Mouse (Mus musculus) left cerebral cortex, adult 9 months (tissue): ENCODE results near the gene Fam160a1.
A peak's percentile ranks its signal among the peaks of the same experiment; 100 is the strongest.

Source experiments
- DNase-seq, 2 experiments: peaks; one replicate each; pipeline ENCODE4 v3.0.0; 2022; ENCODE audit warnings: low spot score in 2 of 2

The Fam160a1 gene

GRCm38 (mm10) chr3:85748863-85749262 lies 68.2 kb downstream of the Fam160a1 start:
- DNase-seq = no peak

DNA sequence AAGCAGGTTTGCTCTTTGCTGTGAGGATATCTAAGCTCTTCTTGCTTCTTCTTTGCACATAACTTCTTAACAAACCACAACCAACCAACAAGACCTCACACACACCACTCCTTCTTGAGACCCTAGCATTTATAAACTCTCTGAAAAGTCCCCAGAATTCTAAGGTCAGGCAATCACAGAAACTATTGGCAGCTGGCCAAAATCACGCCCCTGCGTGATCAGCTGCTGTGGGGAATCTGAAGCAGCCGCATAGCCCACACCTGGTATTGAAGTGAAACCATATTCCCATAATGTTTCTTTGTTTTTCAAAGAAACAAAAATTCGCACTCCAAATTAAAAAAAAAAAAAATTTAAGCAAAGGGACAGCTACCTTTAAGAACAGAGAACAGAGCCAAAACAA lies 71.0 kb downstream of the Fam160a1 start:
- no peak for DNase-seq

- no peak for DNase-seq
Observed at GRCm38 (mm10) chr3:85741767-85742166, 75.3 kb downstream of the Fam160a1 start.

GRCm38 (mm10) chr3:85738591-85738990 lies 78.5 kb downstream of the Fam160a1 start:
- no peak for DNase-seq

- no peak for DNase-seq
Observed at GRCm38 (mm10) chr3:85733939-85734729, 83.0 kb downstream of the Fam160a1 start.

- no peak for DNase-seq
Observed at GRCm38 (mm10) chr3:85727171-85727570, 89.9 kb downstream of the Fam160a1 start.

DNA sequence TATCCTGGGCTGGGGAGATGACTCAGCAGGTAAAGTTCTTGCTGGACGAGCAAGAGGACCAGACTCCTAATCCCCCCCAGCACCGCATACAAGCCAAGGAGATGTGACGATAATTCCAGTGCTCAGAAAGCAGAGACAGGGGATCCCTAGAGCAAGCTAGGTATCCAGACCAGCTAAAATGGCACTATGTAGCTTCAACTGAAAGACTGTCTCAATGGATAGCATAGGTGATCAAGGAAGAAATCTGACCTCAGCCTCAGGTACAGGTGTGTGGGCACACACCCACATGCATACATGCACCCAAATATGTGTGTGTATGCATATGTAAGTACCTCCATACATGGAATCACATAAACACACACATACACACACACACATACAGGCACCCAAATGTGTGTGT lies 91.1 kb downstream of the Fam160a1 start:
- DNase-seq = no peak

- DNase-seq = no peak
Observed at GRCm38 (mm10) chr3:85725110-85725509, 92.0 kb downstream of the Fam160a1 start.

- DNase-seq = no peak
Observed at GRCm38 (mm10) chr3:85722581-85722980, 94.5 kb downstream of the Fam160a1 start.

GRCm38 (mm10) chr3:85715764-85716297 lies 101.3 kb downstream of the Fam160a1 start:
- no peak for DNase-seq

DNA sequence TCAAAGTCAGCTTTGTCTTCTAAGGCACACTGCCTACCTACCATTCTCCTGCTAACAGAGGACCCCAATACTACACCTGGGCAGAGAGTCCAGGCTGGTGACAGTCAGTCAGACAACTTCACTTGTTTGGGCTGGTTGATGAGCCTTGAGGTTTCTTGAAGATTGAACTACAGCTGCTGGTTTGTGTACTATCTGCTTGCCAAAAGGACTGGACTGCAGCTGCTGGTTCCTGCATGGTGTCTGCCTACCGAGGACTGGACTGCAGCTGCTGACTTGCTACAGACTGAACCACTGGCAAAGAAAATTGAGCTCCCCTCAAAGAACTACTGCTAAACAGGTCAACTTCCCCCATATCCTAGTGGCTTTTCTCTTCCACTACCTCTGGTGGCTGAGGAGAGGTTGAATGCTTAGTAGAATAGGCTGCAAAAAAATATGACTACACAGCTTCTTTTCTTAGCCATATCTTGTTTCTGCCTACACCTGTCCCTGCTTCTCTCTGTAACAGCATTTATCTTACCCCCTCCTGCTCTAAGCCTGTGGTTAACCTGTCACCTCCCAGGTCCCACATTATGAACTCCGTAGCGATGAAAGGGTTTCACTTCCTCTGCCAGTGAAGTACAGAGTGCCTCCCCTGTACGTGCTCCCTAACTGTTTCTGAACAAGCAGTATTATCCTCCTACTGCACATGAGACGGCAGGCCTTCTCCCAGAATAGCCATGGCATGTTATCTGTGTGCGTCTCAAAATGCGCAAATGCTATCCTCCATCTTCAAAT lies 103.0 kb downstream of the Fam160a1 start:
- no peak for DNase-seq

DNA sequence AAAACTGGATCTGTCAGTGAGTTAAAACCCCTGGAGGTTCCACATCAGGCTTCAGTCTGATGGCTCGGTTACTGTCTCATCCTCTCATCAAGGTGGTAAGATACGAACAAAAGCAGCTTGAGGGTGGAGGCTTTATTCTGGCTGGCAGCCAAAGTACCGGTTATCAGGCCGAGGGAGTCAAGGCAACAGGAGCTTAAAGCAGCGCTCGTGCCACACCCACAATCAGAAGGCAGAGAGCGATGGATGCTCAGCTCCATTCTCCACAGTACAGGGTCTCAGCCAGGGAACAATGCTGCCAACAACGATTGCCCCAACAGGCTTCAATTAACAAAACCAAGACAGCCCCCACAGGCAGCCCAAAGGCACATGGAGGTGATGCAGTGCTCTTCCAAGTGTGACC lies 106.4 kb downstream of the Fam160a1 start:
- no peak for DNase-seq

DNA sequence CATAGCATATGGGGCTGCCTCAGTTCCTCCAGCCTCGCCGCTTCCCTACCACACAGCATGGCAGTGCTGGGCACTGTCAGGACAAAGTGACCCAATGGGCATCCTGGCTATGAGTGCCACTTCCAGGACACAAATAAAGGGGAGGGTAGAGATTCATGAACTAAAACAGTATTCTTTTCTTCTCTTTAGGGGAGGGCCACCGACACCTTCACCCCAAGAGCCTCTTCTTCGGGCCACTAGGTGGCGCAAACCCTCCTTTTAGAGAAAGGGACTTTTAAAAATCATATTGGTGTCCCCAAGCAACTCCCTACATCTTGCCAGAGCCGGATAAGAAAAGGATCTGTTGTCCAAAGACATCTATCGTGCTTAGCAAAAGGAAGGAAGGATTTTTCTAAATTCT lies 109.7 kb downstream of the Fam160a1 start:
- peak in 1 of 2 experiments; percentile 55 for DNase-seq

DNA sequence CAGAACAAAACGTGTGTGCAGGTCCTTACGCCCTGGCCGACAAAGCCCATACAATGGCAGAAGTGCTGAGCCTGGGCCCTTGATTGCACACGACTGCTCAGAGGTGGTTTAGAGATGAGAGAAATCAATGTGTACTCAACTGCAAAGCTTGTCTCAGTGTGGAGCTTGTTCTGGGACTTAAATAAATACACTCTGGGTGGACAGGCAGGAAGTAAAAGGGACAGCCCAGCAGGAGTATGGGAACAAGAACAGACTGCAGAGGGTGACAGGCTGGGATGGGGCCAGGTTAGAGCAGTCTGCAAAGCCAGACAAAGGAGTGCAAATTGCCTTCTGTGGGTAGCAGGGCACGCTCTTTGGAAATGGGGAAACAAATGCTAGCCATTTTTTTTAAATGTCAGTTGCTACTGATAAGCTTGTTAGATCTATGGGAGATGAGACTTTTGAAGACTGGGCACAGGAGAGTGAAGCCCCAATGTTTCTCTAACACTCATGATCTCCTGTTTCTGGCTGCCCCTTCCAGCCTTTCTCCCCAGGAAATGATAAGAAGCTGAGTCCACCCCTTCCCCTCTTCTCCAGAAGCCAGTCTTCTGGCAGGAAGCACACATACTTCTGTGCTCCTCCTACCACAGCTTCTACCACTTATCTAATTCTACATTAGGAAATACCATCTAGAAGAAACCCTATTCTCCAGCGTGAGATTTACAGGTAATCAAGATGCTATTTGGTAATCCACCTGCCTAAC lies 113.8 kb downstream of the Fam160a1 start:
- no peak for DNase-seq

- DNase-seq = no peak
Observed at GRCm38 (mm10) chr3:85698496-85698895, 118.6 kb downstream of the Fam160a1 start.

DNA sequence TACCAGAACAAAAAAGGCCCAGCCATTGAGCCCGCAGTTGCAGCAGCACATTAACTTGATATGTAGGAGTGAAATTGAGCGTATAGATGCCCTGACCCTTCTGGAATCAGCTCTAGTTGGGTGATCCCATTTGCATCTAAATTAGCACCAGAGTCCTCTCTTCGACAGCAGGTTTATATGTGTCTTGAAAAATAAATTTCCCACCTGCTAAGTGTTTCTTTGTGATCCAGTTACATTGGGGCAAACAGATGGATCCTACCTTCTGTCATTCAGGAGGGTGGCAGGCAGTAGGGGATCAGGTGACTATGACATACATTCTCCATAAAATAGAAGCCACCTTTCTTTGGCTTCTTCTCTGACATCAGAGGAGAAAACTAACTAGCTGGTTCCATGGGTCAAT lies 122.0 kb downstream of the Fam160a1 start:
- DNase-seq = no peak

- no peak for DNase-seq
Observed at GRCm38 (mm10) chr3:85693013-85693412, 124.1 kb downstream of the Fam160a1 start.

DNA sequence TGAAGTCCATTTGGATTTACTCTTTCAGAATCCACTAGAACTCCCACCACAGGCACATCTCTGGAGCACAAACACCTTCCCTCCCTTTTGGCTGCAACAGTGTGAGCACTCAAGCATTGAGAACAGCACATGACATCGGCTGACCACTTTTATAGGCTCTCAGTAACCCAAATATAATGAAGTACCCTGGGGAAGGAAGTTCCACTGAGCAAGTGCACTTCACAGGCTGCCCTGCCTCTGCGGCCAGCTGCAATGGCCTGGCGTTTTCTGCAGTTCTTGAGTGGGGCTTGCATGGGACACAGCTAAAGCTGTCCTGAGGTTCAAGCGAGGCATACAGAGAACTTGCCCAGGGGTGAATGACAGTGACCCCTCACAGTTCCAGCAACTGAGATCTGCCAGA lies 126.0 kb downstream of the Fam160a1 start:
- no peak for DNase-seq

- no peak for DNase-seq
Observed at GRCm38 (mm10) chr3:85688341-85688740, 128.8 kb downstream of the Fam160a1 start.

DNA sequence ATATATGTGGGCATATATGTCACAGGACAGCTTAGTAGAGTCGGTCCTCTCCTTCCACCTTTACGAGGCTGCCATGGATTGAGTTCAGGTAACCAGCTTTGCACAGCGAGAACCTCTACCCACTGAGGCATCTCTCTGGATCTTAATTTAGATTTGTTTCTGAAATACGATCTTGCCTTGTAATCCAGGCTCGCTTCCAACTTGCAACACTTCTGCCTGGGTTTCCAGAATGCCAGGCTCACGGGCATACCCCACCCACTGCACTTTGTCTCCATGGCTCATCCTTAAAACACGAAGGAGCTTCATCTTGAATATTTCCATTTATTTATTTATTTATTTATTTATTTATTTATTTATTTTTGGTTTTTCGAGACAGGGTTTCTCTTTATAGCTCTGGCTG lies 131.8 kb downstream of the Fam160a1 start:
- no peak for DNase-seq

- DNase-seq = no peak
Observed at GRCm38 (mm10) chr3:85683618-85684017, 133.5 kb downstream of the Fam160a1 start.

DNA sequence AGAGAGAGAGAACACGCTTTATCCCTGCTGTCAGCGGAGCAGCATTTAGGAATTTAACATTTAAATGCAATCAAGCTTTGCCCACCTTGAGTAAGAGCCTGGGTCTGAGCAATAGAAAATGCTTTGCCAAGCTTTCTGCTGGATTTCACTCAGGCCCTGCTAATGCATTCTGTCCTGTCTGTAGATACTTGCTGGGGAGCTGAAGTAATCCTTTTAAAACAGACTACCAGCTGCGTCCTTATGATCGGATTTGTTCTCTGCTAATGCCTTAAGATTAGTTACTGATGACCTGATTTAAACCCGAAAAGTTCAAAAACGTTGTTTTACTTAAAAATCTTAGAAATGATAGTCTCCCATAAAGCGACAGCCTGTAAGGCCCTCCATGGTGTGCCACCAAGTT lies 136.0 kb downstream of the Fam160a1 start:
- no peak for DNase-seq
